Mouse (Mus musculus) right cerebral cortex, adult 2 months (tissue): Measurements from ENCODE around the gene Arl6.

Experiments
- DNase-seq, 2 experiments: peaks; one replicate each; pipeline ENCODE4 v3.0.0; 2021 to 2022; ENCODE audit warnings: low spot score in 2 of 2

The Arl6 gene

GRCm38 (mm10) chr16:59586911-59587310 is 52.3 kb downstream of the Arl6 start:
- DNase-seq, result no peak

- DNase-seq, result no peak
Measured at GRCm38 (mm10) chr16:59586276-59586675, 52.9 kb downstream of the Arl6 start.

GRCm38 (mm10) chr16:59585706-59586244 is 53.4 kb downstream of the Arl6 start:
- no peak for DNase-seq

- no peak for DNase-seq
Measured at GRCm38 (mm10) chr16:59583515-59583914, 55.7 kb downstream of the Arl6 start.

- DNase-seq, result no peak
Measured at GRCm38 (mm10) chr16:59579237-59579636, 60.0 kb downstream of the Arl6 start.

- DNase-seq, result no peak
Measured at GRCm38 (mm10) chr16:59573961-59574360, 65.2 kb downstream of the Arl6 start.

GRCm38 (mm10) chr16:59572685-59573084 is 66.5 kb downstream of the Arl6 start:
- no peak for DNase-seq

- no peak for DNase-seq
Measured at GRCm38 (mm10) chr16:59570807-59571206, 68.4 kb downstream of the Arl6 start.

- DNase-seq, result no peak
Measured at GRCm38 (mm10) chr16:59569837-59570236, 69.4 kb downstream of the Arl6 start.

- peak in 1 of 2 experiments; percentile 18 for DNase-seq
Measured at GRCm38 (mm10) chr16:59567721-59568381, 71.3 kb downstream of the Arl6 start.

GRCm38 (mm10) chr16:59566437-59566836 is 72.8 kb downstream of the Arl6 start:
- DNase-seq, result no peak

- no peak for DNase-seq
Measured at GRCm38 (mm10) chr16:59565631-59566030, 73.6 kb downstream of the Arl6 start.

- DNase-seq, result no peak
Measured at GRCm38 (mm10) chr16:59564025-59564424, 75.2 kb downstream of the Arl6 start.
